Mouse (Mus musculus) limb, embryonic 15.5 days (tissue): ENCODE measurements around the gene Zfp619. TPM values are rescaled to one million over a fixed set of nuclear protein-coding genes. Genes with fewer than 3 reads are reported as not detected.

ENCODE experiments used
- polyA plus RNA-seq: library from polyadenylated mRNA; unstranded; fragments of >200 nt; fragmentation: Nextera tagmentation; extraction: Ambion mirVana; gene quantifications from 2 replicates; pipeline ENCODE4 v1.2.1, GENCODE M21; 2015

Zfp619 gene
- polyA plus RNA-seq, 1 experiment from 2014 or later: 1.3 TPM

Other genes with a start within 250 kb of the Zfp619 start
- gene Gm5114, start 104.6 kb upstream of the Zfp619 start, polyA plus RNA-seq: not detected in 2 replicates